Mouse (Mus musculus) erythroblast, adult 5-6 weeks (primary cell): ENCODE measurements around the gene Rps8. TPM values are rescaled to one million over a fixed set of nuclear protein-coding genes. Genes with fewer than 3 reads are reported as not detected.

Experiments
- ATAC-seq: replicated peaks from 2 replicates; pipeline ENCODE4 v1.8.0; 2016; ENCODE audit warnings: moderate number of reproducible peaks, mild to moderate bottlenecking, moderate TSS enrichment, inconsistent platforms; ENCODE audit not compliant: poor library complexity, low FRiP score, severe bottlenecking
- total RNA-seq, 2 experiments: library from RNA; stranded (forward) in 1 of 2; stranded (reverse) in 1 of 2; fragments of 150-400 nt in 1 of 2; fragments of 200-764, 138-1000 nt in 1 of 2; gene quantifications; 2 replicates each; pipeline versions ENCODE4 v1.2.3 to v1.2.4; 2015 to 2017; ENCODE audit warnings: low replicate concordance in 2 of 2

Rps8 gene
- total RNA-seq, 2 experiments from 2014 or later = 281 to 1,137 TPM

DNA sequence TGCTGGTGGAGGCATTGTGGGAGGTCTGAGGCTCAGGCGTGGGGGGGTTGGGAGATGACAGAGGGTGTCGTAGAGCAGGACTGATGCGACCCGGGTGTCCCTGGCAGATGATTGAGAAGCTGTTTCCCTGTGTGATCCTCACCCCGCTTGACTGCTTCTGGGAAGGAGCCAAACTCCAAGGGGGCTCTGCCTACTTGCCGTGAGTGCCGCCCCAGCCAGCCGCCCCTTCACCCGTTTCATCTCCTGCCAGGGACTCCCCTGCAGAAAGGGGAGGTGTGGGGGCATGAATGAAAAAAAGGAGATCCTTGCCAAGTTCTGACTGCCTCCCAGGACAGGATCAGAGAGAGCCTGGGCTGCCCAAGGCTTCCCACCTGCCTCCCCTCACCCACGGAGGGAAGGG is 50.9 kb downstream of the Rps8 start:
- ATAC-seq = no peak

GRCm38 (mm10) chr4:117104672-117105071 is 51.4 kb downstream of the Rps8 start:
- ATAC-seq = no peak

Other genes starting within 250 kb of the Rps8 start
- gene Urod, start 161.8 kb downstream of the Rps8 start, total RNA-seq (2015; ENCODE audit: low replicate concordance) = 731 and 769 TPM in 2 replicates
- gene Urod, start 161.8 kb downstream of the Rps8 start, total RNA-seq (2017; ENCODE audit: low replicate concordance) = 989 and 1,487 TPM in 2 replicates
- gene Hectd3, start 160.9 kb downstream of the Rps8 start, total RNA-seq (2015; ENCODE audit: low replicate concordance) = 5.8 and 7.9 TPM in 2 replicates
- 7.8 and 12.3 TPM in 2 replicates for gene Hectd3, start 160.9 kb downstream of the Rps8 start, total RNA-seq (2017; ENCODE audit: low replicate concordance)
- gene Eif2b3, start 136.8 kb downstream of the Rps8 start, total RNA-seq (2015; ENCODE audit: low replicate concordance) = 11.9 and 20.1 TPM in 2 replicates
- gene Eif2b3, start 136.8 kb downstream of the Rps8 start, total RNA-seq (2017; ENCODE audit: low replicate concordance) = 7.2 and 10.0 TPM in 2 replicates
- gene Ptch2, start 60.2 kb downstream of the Rps8 start, total RNA-seq (2015; ENCODE audit: low replicate concordance) = 0.19 and 0.21 TPM in 2 replicates
- 0.09 TPM in 1 of 2 replicates, not detected in the other for gene Ptch2, start 60.2 kb downstream of the Rps8 start, total RNA-seq (2017; ENCODE audit: low replicate concordance)
- gene Btbd19, start 30.5 kb downstream of the Rps8 start, total RNA-seq (2015; ENCODE audit: low replicate concordance) = 1.0 and 3.1 TPM in 2 replicates
- gene Btbd19, start 30.5 kb downstream of the Rps8 start, total RNA-seq (2017; ENCODE audit: low replicate concordance) = 0.68 and 1.3 TPM in 2 replicates
- not detected in 2 replicates for gene Tctex1d4, start 29.4 kb downstream of the Rps8 start, total RNA-seq (2015; ENCODE audit: low replicate concordance)
- gene Tctex1d4, start 29.4 kb downstream of the Rps8 start, total RNA-seq (2017; ENCODE audit: low replicate concordance) = not detected in 2 replicates
- gene Plk3, start 22.3 kb downstream of the Rps8 start, total RNA-seq (2015; ENCODE audit: low replicate concordance) = 0.42 TPM in 1 of 2 replicates, not detected in the other
- gene Plk3, start 22.3 kb downstream of the Rps8 start, total RNA-seq (2017; ENCODE audit: low replicate concordance) = 1.7 TPM in 1 of 2 replicates, not detected in the other
- gene Kif2c, start 26.4 kb upstream of the Rps8 start, total RNA-seq (2015; ENCODE audit: low replicate concordance) = 11.5 and 16.7 TPM in 2 replicates
- 13.2 and 14.5 TPM in 2 replicates for gene Kif2c, start 26.4 kb upstream of the Rps8 start, total RNA-seq (2017; ENCODE audit: low replicate concordance)
- 1.9 and 4.0 TPM in 2 replicates for gene Tmem53, start 95.7 kb upstream of the Rps8 start, total RNA-seq (2015; ENCODE audit: low replicate concordance)
- 1.9 TPM in 1 of 2 replicates, not detected in the other for gene Tmem53, start 95.7 kb upstream of the Rps8 start, total RNA-seq (2017; ENCODE audit: low replicate concordance)
- not detected in 2 replicates for gene Armh1, start 95.9 kb upstream of the Rps8 start, total RNA-seq (2015; ENCODE audit: low replicate concordance)
- gene Armh1, start 95.9 kb upstream of the Rps8 start, total RNA-seq (2017; ENCODE audit: low replicate concordance) = not detected in 2 replicates